ENCODE assay signal across 45 mouse cellular contexts in the genomic region with DNA sequence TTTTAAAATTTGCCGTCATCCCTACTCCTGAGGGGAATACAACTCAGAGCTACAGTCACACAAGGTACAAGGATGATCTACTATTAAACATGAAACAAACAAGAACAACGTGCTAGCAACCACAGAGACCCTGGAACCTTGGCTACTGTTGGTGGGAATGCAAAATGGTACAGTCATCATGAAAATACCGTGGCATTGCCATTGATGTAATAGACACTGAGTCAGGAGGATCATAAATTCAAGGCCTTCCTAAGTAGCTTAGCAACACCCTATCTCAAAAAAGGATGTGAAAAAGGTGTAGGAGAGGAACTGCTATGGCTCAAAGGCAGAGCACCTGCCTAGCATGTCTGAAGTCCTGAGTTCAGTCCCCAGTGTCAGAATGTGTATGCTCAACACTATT. TPM values are rescaled to one million over a fixed set of nuclear protein-coding genes. Genes with fewer than 3 reads are reported as not detected.
"Had no signal": no experiment of that assay in that cellular context is flagged by ENCODE, and none has a peak within 500 bp of the region (broad histone marks: within the 10 kb centered on the region; RNA-seq: fewer than 3 reads in every experiment).

No protein-coding gene starts in this region.

- H3K9ac ChIP-seq: heart, embryonic 12.5 days; heart, embryonic 13.5 days; heart, embryonic 15.5 days; hindbrain, embryonic 12.5 days; hindbrain, embryonic 13.5 days; hindbrain, embryonic 14.5 days; hindbrain, embryonic 15.5 days; intestine, embryonic 15.5 days; kidney, embryonic 15.5 days had no signal

- H3K27me3 ChIP-seq: intestine, embryonic 15.5 days; kidney, embryonic 15.5 days had no signal

- H3K36me3 ChIP-seq: heart, embryonic 10.5 days; heart, embryonic 12.5 days; heart, embryonic 13.5 days; heart, embryonic 15.5 days; hindbrain, embryonic 10.5 days; hindbrain, embryonic 12.5 days; hindbrain, embryonic 13.5 days; hindbrain, embryonic 15.5 days; intestine, embryonic 15.5 days; kidney, embryonic 15.5 days had no signal

- H3K4me1 ChIP-seq: heart, embryonic 10.5 days; heart, embryonic 12.5 days; heart, embryonic 13.5 days; heart, embryonic 15.5 days; hindbrain, embryonic 12.5 days; hindbrain, embryonic 13.5 days; hindbrain, embryonic 15.5 days; intestine, embryonic 15.5 days; kidney, embryonic 15.5 days had no signal

- H3K4me2 ChIP-seq: heart, embryonic 11.5 days; heart, embryonic 12.5 days; heart, embryonic 13.5 days; heart, embryonic 15.5 days; hindbrain, embryonic 12.5 days; hindbrain, embryonic 13.5 days; hindbrain, embryonic 14.5 days; hindbrain, embryonic 15.5 days; intestine, embryonic 15.5 days; kidney, embryonic 15.5 days had no signal

- H3K27ac ChIP-seq: heart, embryonic 10.5 days; heart, embryonic 13.5 days; heart, embryonic 15.5 days; hindbrain, embryonic 10.5 days; hindbrain, embryonic 12.5 days; hindbrain, embryonic 13.5 days; hindbrain, embryonic 14.5 days; hindbrain, embryonic 15.5 days; hindbrain, postnatal 0 days; intestine, embryonic 15.5 days; kidney, embryonic 15.5 days; kidney, postnatal 0 days; layer of hippocampus, adult 2 months; left cerebral cortex, adult 2 months had no signal

- ATAC-seq: hindbrain, embryonic 16.5 days; hindbrain, postnatal 0 days; inflammation-experienced regulatory T-cells, adult 6 months; intestine, embryonic 15.5 days; intestine, embryonic 16.5 days; intestine, postnatal 0 days had no signal

- DNase-seq: heart, postnatal 10 days; heart, postnatal 14 days; heart, postnatal 36 days; kidney, adult 11 months; kidney, adult 18-20 months; kidney, adult 2 months; kidney, adult 8-10 months; kidney, adult 9 months; kidney, postnatal 10 days; kidney, postnatal 14 days; kidney, postnatal 25 days; kidney, postnatal 36 days; kidney, postnatal 4 days; layer of hippocampus, adult 9-11 months; layer of hippocampus, postnatal 36 days had no signal

- H3K9me3 ChIP-seq: heart, embryonic 10.5 days; heart, embryonic 12.5 days; heart, embryonic 13.5 days; heart, embryonic 15.5 days; hindbrain, embryonic 10.5 days; hindbrain, embryonic 12.5 days; hindbrain, embryonic 13.5 days; hindbrain, embryonic 15.5 days; intestine, embryonic 15.5 days; kidney, embryonic 15.5 days had no signal

- H3K4me3 ChIP-seq: heart, embryonic 10.5 days; heart, embryonic 12.5 days; heart, embryonic 13.5 days; heart, embryonic 15.5 days; hindbrain, embryonic 10.5 days; hindbrain, embryonic 12.5 days; hindbrain, embryonic 13.5 days; hindbrain, embryonic 15.5 days; intestine, embryonic 15.5 days; kidney, embryonic 15.5 days; layer of hippocampus, adult 2 months; left cerebral cortex, adult 2 months had no signal

RNA-seq across cellular contexts. Expression of a gene that starts 42.4 kb away (rescaled TPM):
- total RNA-seq: heart, postnatal 10 days; heart, postnatal 14 days; heart, postnatal 25 days; heart, postnatal 36 days; hematopoietic stem cell, adult 5-6 weeks; hindbrain, postnatal 0 days had no signal
- polyA plus RNA-seq: heart, embryonic 10.5 days; heart, embryonic 11.5 days; heart, embryonic 12.5 days; heart, embryonic 13.5 days; heart, embryonic 14.5 days; heart, embryonic 15.5 days; heart, embryonic 16.5 days; heart, postnatal 0 days; hindbrain, embryonic 11.5 days; hindbrain, embryonic 12.5 days; hindbrain, embryonic 13.5 days; hindbrain, embryonic 14.5 days; hindbrain, embryonic 16.5 days; hindbrain, postnatal 0 days; inflammation-experienced regulatory T-cells, adult 6 months; intestine, embryonic 14.5 days; intestine, embryonic 15.5 days; intestine, embryonic 16.5 days; intestine, postnatal 0 days; kidney, adult 2 months; kidney, embryonic 14.5 days; kidney, embryonic 15.5 days; kidney, embryonic 16.5 days; kidney, postnatal 0 days; large intestine, adult 2 months had no signal
